Mouse (Mus musculus) olfactory bulb, adult 2 months (tissue): ENCODE data around the gene Clybl. TPM values are rescaled to one million over a fixed set of nuclear protein-coding genes. Genes with fewer than 3 reads are reported as not detected.

Experiments
- H3K27ac ChIP-seq: fragments of 200-500 bp; 2 replicates; pipeline ENCODE4 v1.5.1; 2012; ENCODE audit warnings: low read depth, low read length; ENCODE audit not compliant: insufficient read depth
- H3K4me1 ChIP-seq: fragments of 200-500 bp; 2 replicates; pipeline ENCODE4 v1.6.1; 2012; ENCODE audit warnings: low read length; ENCODE audit not compliant: control insufficient read depth, insufficient read depth
- H3K4me3 ChIP-seq: fragments of 200-500 bp; 2 replicates; pipeline ENCODE4 v1.5.1; 2012; ENCODE audit warnings: mild to moderate bottlenecking, low read depth, low read length, moderate library complexity; ENCODE audit not compliant: insufficient read depth
- CTCF ChIP-seq: fragments of 200-500 bp; IDR thresholded peaks from 2 replicates; pipeline ENCODE4 v1.5.1; 2012; ENCODE audit warnings: low read depth, mild to moderate bottlenecking, low read length, moderate library complexity; ENCODE audit not compliant: insufficient read depth
- POLR2A ChIP-seq: fragments of 200-500 bp; IDR thresholded peaks from 2 replicates; pipeline ENCODE4 v1.6.1; 2012; ENCODE audit warnings: mild to moderate bottlenecking, low read depth, low read length, moderate library complexity; ENCODE audit not compliant: insufficient read depth
- WGBS: fragments of 180-500 bp; shearing (Covaris S2); methylation state at CpG from one replicate; pipeline ENCODE4 v1.1.7; 2018; 5-methylcytosine and 5-hydroxymethylcytosine counted together
- polyA plus RNA-seq: library from polyadenylated mRNA; stranded (reverse); fragments of >200 nt; gene quantifications from 2 replicates; pipeline ENCODE4 v1.2.4, GENCODE M21; 2012; ENCODE audit warnings: low replicate concordance; ENCODE audit not compliant: missing spikeins, insufficient read depth, insufficient read length

The Clybl gene
- polyA plus RNA-seq, 1 experiment, result not detected

GRCm38 (mm10) chr14:122229988-122230387, 48.5 kb downstream of the Clybl start:
- WGBS, result 93% methylated on average over 5 of the region's 5 CpGs
- Histone ChIP-seq H3K4me1 (peaks cover 4% of the 10 kb centered on the region; the same call in 1 of the 2 replicates), H3K4me3 (no peak overlapping the region), H3K27ac (no peak overlapping the region)
- no peak for TF ChIP-seq POLR2A
- TF ChIP-seq CTCF, result no peak

GRCm38 (mm10) chr14:122230621-122231025, 49.1 kb downstream of the Clybl start:
- no peak overlapping the region for H3K4me3 ChIP-seq
- 59% methylated on average over 14 of the region's 14 CpGs for WGBS
- no peak overlapping the region for H3K27ac ChIP-seq
- TF ChIP-seq CTCF, result no peak
- TF ChIP-seq POLR2A, result no peak
- H3K4me1 ChIP-seq, result no peaks in the 10 kb centered on the region

- H3K27ac ChIP-seq, result no peak overlapping the region
- H3K4me1 ChIP-seq, result no peaks in the 10 kb centered on the region
- H3K4me3 ChIP-seq, result no peak overlapping the region
- no peak for TF ChIP-seq POLR2A
- TF ChIP-seq CTCF, result no peak
- 77% methylated on average over 10 of the region's 10 CpGs for WGBS
Measured at GRCm38 (mm10) chr14:122231073-122231472, 49.6 kb downstream of the Clybl start.

GRCm38 (mm10) chr14:122233212-122233714, 51.8 kb downstream of the Clybl start:
- 91% methylated on average over 19 of the region's 19 CpGs for whole genome bisulfite sequencing
- TF ChIP-seq CTCF, result no peak
- TF ChIP-seq POLR2A, result no peak
- H3K27ac ChIP-seq, result no peak overlapping the region
- no peaks in the 10 kb centered on the region for H3K4me1 ChIP-seq
- H3K4me3 ChIP-seq, result no peak overlapping the region

GRCm38 (mm10) chr14:122243874-122244273, 62.4 kb downstream of the Clybl start:
- WGBS, result 94% methylated on average over 1 of the region's 1 CpGs
- H3K4me3 ChIP-seq, result no peak overlapping the region
- H3K4me1 ChIP-seq, result no peaks in the 10 kb centered on the region
- H3K27ac ChIP-seq, result no peak overlapping the region
- TF ChIP-seq CTCF, result no peak

- Histone ChIP-seq H3K4me1 (no peaks in the 10 kb centered on the region), H3K4me3 (no peak overlapping the region), H3K27ac (no peak overlapping the region)
- WGBS, result 67% methylated on average over 18 of the region's 18 CpGs
- no peak for TF ChIP-seq CTCF
- TF ChIP-seq POLR2A, result no peak
Measured at GRCm38 (mm10) chr14:122246919-122247859, 65.7 kb downstream of the Clybl start.

- TF ChIP-seq POLR2A, result no peak
- no peak for TF ChIP-seq CTCF
- WGBS, result 87% methylated on average over 3 of the region's 3 CpGs
- Histone ChIP-seq H3K4me1 (no peaks in the 10 kb centered on the region), H3K27ac (no peak overlapping the region), H3K4me3 (no peak overlapping the region)
Measured at GRCm38 (mm10) chr14:122249123-122249522, 67.6 kb downstream of the Clybl start.

GRCm38 (mm10) chr14:122251346-122251745, 69.8 kb downstream of the Clybl start:
- no peak overlapping the region for H3K27ac ChIP-seq
- H3K4me1 ChIP-seq, result peaks cover 3% of the 10 kb centered on the region; the same call in 1 of the 2 replicates
- no peak overlapping the region for H3K4me3 ChIP-seq
- no peak for TF ChIP-seq CTCF
- TF ChIP-seq POLR2A, result no peak

GRCm38 (mm10) chr14:122255562-122256260, 74.2 kb downstream of the Clybl start:
- Histone ChIP-seq H3K4me3 (no peak overlapping the region), H3K4me1 (peaks cover 3% of the 10 kb centered on the region; the same call in 1 of the 2 replicates), H3K27ac (no peak overlapping the region)
- 38% methylated on average over 21 of the region's 21 CpGs for WGBS
- TF ChIP-seq POLR2A, result no peak
- no peak for TF ChIP-seq CTCF
